12 mouse cellular contexts compared by ENCODE assay signal in the genomic region with DNA sequence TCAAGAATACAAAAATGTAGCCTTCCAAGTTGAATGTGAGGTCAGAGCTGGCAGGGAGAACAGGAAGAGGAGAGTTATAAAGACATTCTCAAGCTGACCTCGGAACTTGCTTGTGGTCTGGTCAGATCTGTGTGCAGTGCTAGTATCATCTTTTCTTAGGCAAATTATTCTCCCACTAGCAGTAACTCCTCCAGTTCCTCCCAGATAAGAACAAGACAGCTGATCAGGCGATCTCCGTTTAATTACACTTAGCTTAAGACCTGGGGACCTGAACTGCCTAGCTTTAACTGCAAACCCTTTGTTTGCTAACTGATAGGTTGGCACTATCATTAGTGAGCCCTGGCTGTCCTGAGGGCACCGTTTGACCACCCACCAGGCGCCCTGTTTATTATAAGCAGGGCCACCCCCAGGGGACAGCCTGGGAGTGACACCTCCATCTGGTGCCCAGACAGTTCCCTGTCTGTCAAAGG. TPM values are rescaled to one million over a fixed set of nuclear protein-coding genes. Genes with fewer than 3 reads are reported as not detected.
DNase-seq lines count a peak whose midpoint lies in the region; ATAC-seq and TF ChIP-seq lines count a peak whose summit lies in the region.
"Had no signal": no experiment of that assay in that cellular context is flagged by ENCODE, and none has a peak within 500 bp of the region (broad histone marks: within the 10 kb centered on the region; RNA-seq: fewer than 3 reads in every experiment).

No protein-coding gene starts in this region.

- no peaks in the 10 kb centered on the region for H3K27me3 ChIP-seq in intestine, postnatal 0 days (replicated peaks; ENCODE audit: control insufficient read depth, insufficient read depth, low read length)
- no peaks in the 10 kb centered on the region for H3K27me3 ChIP-seq in stomach, postnatal 0 days (ENCODE audit: control insufficient read depth, insufficient read depth, low read length)

- 0 out of 2 replicates have a peak, but pooled peaks cover 4% of the 10 kb centered on the region for H3K4me1 ChIP-seq in intestine, postnatal 0 days (replicated peaks; ENCODE audit: control insufficient read depth, insufficient read depth, low read length)
- no peaks in the 10 kb centered on the region for H3K4me1 ChIP-seq in stomach, postnatal 0 days (replicated peaks; ENCODE audit: control insufficient read depth, insufficient read depth)

- ATAC-seq in common myeloid progenitor, adult 5-6 weeks (replicated peaks; ENCODE audit: low read depth, poor library complexity, severe bottlenecking), result peak; percentile 67
- peak; percentile 59 for ATAC-seq in megakaryocyte-erythroid progenitor cell, adult 5-6 weeks (replicated peaks; ENCODE audit: low FRiP score, low TSS enrichment, poor library complexity, severe bottlenecking)
- ATAC-seq in intestine, postnatal 0 days, result no peak
- no peak for ATAC-seq in stomach, postnatal 0 days (ENCODE audit: low FRiP score, low TSS enrichment)
- no peak for ATAC-seq in erythroblast, adult 5-6 weeks (replicated peaks; ENCODE audit: low FRiP score, poor library complexity, severe bottlenecking)

- no peak overlapping the region for H3K4me2 ChIP-seq in intestine, postnatal 0 days (replicated peaks; ENCODE audit: low read depth)
- no peak overlapping the region for H3K4me2 ChIP-seq in stomach, postnatal 0 days (replicated peaks; ENCODE audit: low read depth)

- H3K9ac ChIP-seq in intestine, postnatal 0 days (ENCODE audit: low read depth, low read length), result no peak overlapping the region
- no peak overlapping the region for H3K9ac ChIP-seq in stomach, postnatal 0 days (ENCODE audit: low read length)
- H3K9ac ChIP-seq: liver, embryonic 14.5 days had no signal

- no peak for TF ChIP-seq CTCF in intestine, postnatal 0 days (IDR thresholded peaks at IDR 0.05; ENCODE audit: low read depth)
- TF ChIP-seq CTCF in stomach, postnatal 0 days (IDR thresholded peaks at IDR 0.05; ENCODE audit: low read depth), result no peak

- WGBS in intestine, postnatal 0 days, result 20% methylated on average over 5 of the region's 5 CpGs
- WGBS in stomach, postnatal 0 days, result 33% methylated on average over 5 of the region's 5 CpGs

- 0 out of 2 replicates have a peak, but pooled peaks cover 5% of the 10 kb centered on the region for H3K36me3 ChIP-seq in intestine, postnatal 0 days (ENCODE audit: control insufficient read depth, insufficient read depth)
- no peaks in the 10 kb centered on the region for H3K36me3 ChIP-seq in stomach, postnatal 0 days (ENCODE audit: control insufficient read depth, insufficient read depth, low read length)
- H3K36me3 ChIP-seq: forebrain, embryonic 10.5 days had no signal

- H3K27ac ChIP-seq in intestine, postnatal 0 days (ENCODE audit: low read depth, low read length), result no peak overlapping the region
- H3K27ac ChIP-seq in stomach, postnatal 0 days (replicated peaks), result no peak overlapping the region
- H3K27ac ChIP-seq: forebrain, embryonic 10.5 days; liver, embryonic 14.5 days had no signal

- no peak for TF ChIP-seq EP300 in stomach, postnatal 0 days (optimal IDR thresholded peaks at IDR 0.05)

- no peaks in the 10 kb centered on the region for H3K9me3 ChIP-seq in intestine, postnatal 0 days (ENCODE audit: control insufficient read depth)
- no peaks in the 10 kb centered on the region for H3K9me3 ChIP-seq in stomach, postnatal 0 days (ENCODE audit: control insufficient read depth, low read length)
- H3K9me3 ChIP-seq: forebrain, embryonic 10.5 days had no signal

- peak; percentile 16 to 38 for DNase-seq in heart, postnatal 10 days
- no peak for DNase-seq in heart, postnatal 4 days
- DNase-seq in 416B (ENCODE audit: low read depth), result peak; percentile 69
- DNase-seq in stomach, postnatal 0 days (ENCODE audit: low spot score), result no peak
- DNase-seq: gastrocnemius, postnatal 14 days had no signal

- intact Hi-C loops in heart, postnatal 10 days (cut with DNase I), result no loop called here

- no peak overlapping the region for H3K4me3 ChIP-seq in intestine, postnatal 0 days (ENCODE audit: low read depth, low read length)
- no peak overlapping the region for H3K4me3 ChIP-seq in stomach, postnatal 0 days (ENCODE audit: low read depth, low read length)
- H3K4me3 ChIP-seq: forebrain, embryonic 10.5 days had no signal

RNA-seq across cellular contexts. Expression of a gene that starts 19.4 kb away (rescaled TPM):
- total RNA-seq in heart, postnatal 10 days (2021), result not detected
- total RNA-seq in heart, postnatal 4 days (2021), result not detected
- total RNA-seq in common myeloid progenitor, adult 5-6 weeks (2017), result not detected in 2 replicates
- total RNA-seq in megakaryocyte-erythroid progenitor cell, adult 5-6 weeks (2014; fragmentation: Nextera tagmentation), result not detected in 2 replicates
- not detected in 2 replicates for total RNA-seq in megakaryocyte-erythroid progenitor cell, adult 5-6 weeks (2017)
- 0.31 and 0.41 TPM in 2 replicates for polyA plus RNA-seq in intestine, postnatal 0 days (2015; fragmentation: Nextera tagmentation; extraction: Ambion mirVana)
- polyA plus RNA-seq in stomach, postnatal 0 days (2015; fragmentation: Nextera tagmentation; extraction: Ambion mirVana), result not detected in 2 replicates
- not detected in 2 replicates for total RNA-seq in erythroblast, adult 5-6 weeks (2015; ENCODE audit: low replicate concordance)
- not detected in 2 replicates for total RNA-seq in erythroblast, adult 5-6 weeks (2017; ENCODE audit: low replicate concordance)
- total RNA-seq: gastrocnemius, postnatal 14 days had no signal
- polyA plus RNA-seq: liver, embryonic 14.5 days; spleen, adult 2 months had no signal

RNA-seq across cellular contexts. Expression of a gene that starts 20.8 kb away (rescaled TPM):
- total RNA-seq in heart, postnatal 10 days (2021), result 1 to 10 TPM; 3.0 to 6.0 TPM
- 1 to 10 TPM; 3.2 to 3.3 TPM for total RNA-seq in heart, postnatal 4 days (2021)
- 4.6 and 6.5 TPM in 2 replicates for total RNA-seq in common myeloid progenitor, adult 5-6 weeks (2017)
- total RNA-seq in megakaryocyte-erythroid progenitor cell, adult 5-6 weeks (2014; fragmentation: Nextera tagmentation), result 1.2 and 1.6 TPM in 2 replicates
- 3.0 and 11.7 TPM in 2 replicates for total RNA-seq in megakaryocyte-erythroid progenitor cell, adult 5-6 weeks (2017)
- 11.9 and 12.6 TPM in 2 replicates for polyA plus RNA-seq in intestine, postnatal 0 days (2015; fragmentation: Nextera tagmentation; extraction: Ambion mirVana)
- polyA plus RNA-seq in stomach, postnatal 0 days (2015; fragmentation: Nextera tagmentation; extraction: Ambion mirVana), result 7.9 and 9.5 TPM in 2 replicates
- 5.0 and 5.2 TPM in 2 replicates for total RNA-seq in erythroblast, adult 5-6 weeks (2015; ENCODE audit: low replicate concordance)
- total RNA-seq in erythroblast, adult 5-6 weeks (2017; ENCODE audit: low replicate concordance), result 1.7 and 4.0 TPM in 2 replicates

RNA-seq across cellular contexts. Expression of a gene that starts 44.6 kb away (rescaled TPM):
- total RNA-seq in heart, postnatal 10 days (2021), result 10 to 100 TPM; 27.0 to 28.9 TPM
- 10 to 100 TPM; 46.8 to 50.8 TPM for total RNA-seq in heart, postnatal 4 days (2021)
- 65.3 and 71.5 TPM in 2 replicates for total RNA-seq in common myeloid progenitor, adult 5-6 weeks (2017)
- total RNA-seq in megakaryocyte-erythroid progenitor cell, adult 5-6 weeks (2014; fragmentation: Nextera tagmentation), result 30.2 and 40.8 TPM in 2 replicates
- total RNA-seq in megakaryocyte-erythroid progenitor cell, adult 5-6 weeks (2017), result 55.3 and 62.6 TPM in 2 replicates
- 8.9 and 9.5 TPM in 2 replicates for polyA plus RNA-seq in intestine, postnatal 0 days (2015; fragmentation: Nextera tagmentation; extraction: Ambion mirVana)
- polyA plus RNA-seq in stomach, postnatal 0 days (2015; fragmentation: Nextera tagmentation; extraction: Ambion mirVana), result 10.9 and 12.3 TPM in 2 replicates
- total RNA-seq in erythroblast, adult 5-6 weeks (2015; ENCODE audit: low replicate concordance), result 25.0 and 29.7 TPM in 2 replicates
- total RNA-seq in erythroblast, adult 5-6 weeks (2017; ENCODE audit: low replicate concordance), result 29.6 and 43.4 TPM in 2 replicates

RNA-seq across cellular contexts. Expression of a gene that starts 53.2 kb away (rescaled TPM):
- total RNA-seq in heart, postnatal 10 days (2021), result 10 to 100 TPM; 46.3 to 54.2 TPM
- total RNA-seq in heart, postnatal 4 days (2021), result 10 to 100 TPM; 63.7 to 64.7 TPM
- 3.3 and 3.5 TPM in 2 replicates for total RNA-seq in common myeloid progenitor, adult 5-6 weeks (2017)
- 3.9 and 7.7 TPM in 2 replicates for total RNA-seq in megakaryocyte-erythroid progenitor cell, adult 5-6 weeks (2014; fragmentation: Nextera tagmentation)
- total RNA-seq in megakaryocyte-erythroid progenitor cell, adult 5-6 weeks (2017), result 3.4 and 5.4 TPM in 2 replicates
- polyA plus RNA-seq in intestine, postnatal 0 days (2015; fragmentation: Nextera tagmentation; extraction: Ambion mirVana), result 11.8 and 12.7 TPM in 2 replicates
- 11.9 and 13.2 TPM in 2 replicates for polyA plus RNA-seq in stomach, postnatal 0 days (2015; fragmentation: Nextera tagmentation; extraction: Ambion mirVana)
- 4.0 TPM in 1 of 2 replicates, not detected in the other for total RNA-seq in erythroblast, adult 5-6 weeks (2015; ENCODE audit: low replicate concordance)
- 0.17 and 3.3 TPM in 2 replicates for total RNA-seq in erythroblast, adult 5-6 weeks (2017; ENCODE audit: low replicate concordance)

Comparison
In these comparisons a context has a peak if more than half of its experiments do, and no peak if none do; other contexts are left out.
1. DNase-seq: peak in heart, postnatal 10 days (2 of 2) and 416B (single experiment); none in heart, postnatal 4 days (single experiment) and stomach, postnatal 0 days (single experiment).
2. ATAC-seq: peak in common myeloid progenitor, adult 5-6 weeks (single experiment) and megakaryocyte-erythroid progenitor cell, adult 5-6 weeks (single experiment); none in intestine, postnatal 0 days (single experiment), stomach, postnatal 0 days (single experiment) and erythroblast, adult 5-6 weeks (single experiment).